30 mouse cellular contexts compared by ENCODE assay signal in genomic region chr6:41054379-41054778, GRCm38 (mm10). TPM values are rescaled to one million over a fixed set of nuclear protein-coding genes. Genes with fewer than 3 reads are reported as not detected.
DNase-seq lines count a peak whose midpoint lies in the region; ATAC-seq lines count a peak whose summit lies in the region.
"Had no signal": no experiment of that assay in that cellular context is flagged by ENCODE, and none has a peak within 500 bp of the region (broad histone marks: within the 10 kb centered on the region; RNA-seq: fewer than 3 reads in every experiment).

No protein-coding gene starts in this region.

- no peak overlapping the region for H3K9ac ChIP-seq in forebrain, embryonic 16.5 days (replicated peaks; ENCODE audit: low read depth, low read length)
- H3K9ac ChIP-seq: embryonic facial prominence, embryonic 13.5 days; embryonic facial prominence, embryonic 15.5 days; forebrain, embryonic 12.5 days; forebrain, postnatal 0 days had no signal

- H3K4me3 ChIP-seq in forebrain, embryonic 16.5 days (replicated peaks; ENCODE audit: low read length) = no peak overlapping the region
- H3K4me3 ChIP-seq: embryonic facial prominence, embryonic 13.5 days; embryonic facial prominence, embryonic 15.5 days; erythroblast, embryonic 14.5 days; forebrain, embryonic 10.5 days; forebrain, embryonic 12.5 days had no signal

- H3K27ac ChIP-seq in forebrain, embryonic 16.5 days (ENCODE audit: low read length) = no peak overlapping the region
- H3K27ac ChIP-seq: embryonic facial prominence, embryonic 13.5 days; embryonic facial prominence, embryonic 15.5 days; forebrain, embryonic 10.5 days; forebrain, embryonic 12.5 days had no signal

- 0 out of 2 replicates have a peak, but pooled peaks have one; percentile 12 for ATAC-seq in common myeloid progenitor, adult 5-6 weeks (replicated peaks; ENCODE audit: low read depth, poor library complexity, severe bottlenecking)
- ATAC-seq in megakaryocyte, adult 5-6 weeks (ENCODE audit: poor library complexity, severe bottlenecking) = peak; percentile 50; the same call in 1 of the 2 replicates
- ATAC-seq in frontal cortex, adult (ENCODE audit: low TSS enrichment) = no peak
- no peak for ATAC-seq in forebrain, embryonic 16.5 days
- ATAC-seq: activated CD4-positive, CD25-positive, alpha-beta regulatory T cell, adult 4 months; CD4-positive, CD25-positive, alpha-beta regulatory T cell, adult 4 months; forebrain, embryonic 14.5 days; forebrain, postnatal 0 days; Patski had no signal

- H3K4me1 ChIP-seq in forebrain, embryonic 16.5 days (replicated peaks; ENCODE audit: control insufficient read depth, insufficient read depth, low read length) = no peaks in the 10 kb centered on the region
- H3K4me1 ChIP-seq: embryonic facial prominence, embryonic 13.5 days; embryonic facial prominence, embryonic 15.5 days; forebrain, embryonic 10.5 days; forebrain, embryonic 12.5 days had no signal

- peak; percentile 51 for DNase-seq in 416B (ENCODE audit: low read depth)
- no peak for DNase-seq in cerebellum, adult 9-11 months
- DNase-seq: adrenal gland, adult 8-10 months; adrenal gland, postnatal 14 days; adrenal gland, postnatal 36 days; B cell, adult 2 months; cerebellum, adult 18-20 months; cerebellum, adult 8-10 months; cerebellum, postnatal 10 days; cerebellum, postnatal 25 days; embryo, embryonic 11 days; forebrain, postnatal 0 days had no signal

- no peaks in the 10 kb centered on the region for H3K27me3 ChIP-seq in forebrain, embryonic 16.5 days (replicated peaks; ENCODE audit: control insufficient read depth, insufficient read depth, low read length)
- H3K27me3 ChIP-seq: CH12.LX; embryonic facial prominence, embryonic 13.5 days; embryonic facial prominence, embryonic 15.5 days; forebrain, embryonic 12.5 days; Patski had no signal

- H3K36me3 ChIP-seq in forebrain, embryonic 16.5 days (ENCODE audit: control insufficient read depth, insufficient read depth) = no peaks in the 10 kb centered on the region
- H3K36me3 ChIP-seq: embryonic facial prominence, embryonic 13.5 days; embryonic facial prominence, embryonic 15.5 days; forebrain, embryonic 10.5 days; forebrain, embryonic 12.5 days; G1E had no signal

- WGBS in forebrain, embryonic 16.5 days = 76% methylated on average over 2 of the region's 2 CpGs

- no peak overlapping the region for H3K4me2 ChIP-seq in forebrain, embryonic 16.5 days (ENCODE audit: low read length)
- H3K4me2 ChIP-seq: embryonic facial prominence, embryonic 13.5 days; embryonic facial prominence, embryonic 15.5 days; forebrain, embryonic 12.5 days had no signal

- H3K9me3 ChIP-seq in forebrain, embryonic 16.5 days (ENCODE audit: control insufficient read depth, low read length) = no peaks in the 10 kb centered on the region
- H3K9me3 ChIP-seq: embryonic facial prominence, embryonic 13.5 days; embryonic facial prominence, embryonic 15.5 days; forebrain, embryonic 10.5 days; forebrain, embryonic 12.5 days; G1E had no signal

RNA-seq across cellular contexts. Expression of gene 2210010C04Rik, which starts 19.1 kb away (rescaled TPM):
- not detected in 2 replicates for total RNA-seq in common myeloid progenitor, adult 5-6 weeks (2017)
- not detected in 2 replicates for total RNA-seq in megakaryocyte, adult 5-6 weeks (2015)
- not detected in 2 replicates for total RNA-seq in megakaryocyte, adult 5-6 weeks (2017)
- polyA plus RNA-seq in forebrain, embryonic 16.5 days (2015; fragmentation: Nextera tagmentation; extraction: Ambion mirVana) = not detected in 2 replicates
- total RNA-seq: adrenal gland, adult 18-20 months; adrenal gland, adult 8-10 months; adrenal gland, postnatal 14 days; adrenal gland, postnatal 36 days; CH12.LX; forebrain, postnatal 0 days; G1E had no signal
- polyA plus RNA-seq: CD4-positive, CD25-positive, alpha-beta regulatory T cell, adult 4 months; embryonic facial prominence, embryonic 11.5 days; embryonic facial prominence, embryonic 13.5 days; embryonic facial prominence, embryonic 15.5 days; erythroblast, embryonic 14.5 days; forebrain, embryonic 10.5 days; forebrain, embryonic 12.5 days; forebrain, embryonic 14.5 days; forebrain, postnatal 0 days; G1E had no signal

RNA-seq across cellular contexts. Expression of gene Gm2663, which starts 55.1 kb away (rescaled TPM):
- not detected in 2 replicates for total RNA-seq in common myeloid progenitor, adult 5-6 weeks (2017)
- total RNA-seq in megakaryocyte, adult 5-6 weeks (2015) = not detected in 2 replicates
- not detected in 2 replicates for total RNA-seq in megakaryocyte, adult 5-6 weeks (2017)
- not detected in 2 replicates for polyA plus RNA-seq in forebrain, embryonic 16.5 days (2015; fragmentation: Nextera tagmentation; extraction: Ambion mirVana)
- total RNA-seq: adrenal gland, adult 18-20 months; adrenal gland, adult 8-10 months; adrenal gland, postnatal 14 days; adrenal gland, postnatal 36 days; CH12.LX; forebrain, postnatal 0 days; G1E had no signal
- polyA plus RNA-seq: activated CD4-positive, CD25-positive, alpha-beta regulatory T cell, adult 4 months; CD4-positive, CD25-positive, alpha-beta regulatory T cell, adult 4 months; embryonic facial prominence, embryonic 11.5 days; embryonic facial prominence, embryonic 13.5 days; embryonic facial prominence, embryonic 15.5 days; erythroblast, embryonic 14.5 days; forebrain, embryonic 10.5 days; forebrain, embryonic 12.5 days; forebrain, embryonic 14.5 days; forebrain, postnatal 0 days; frontal cortex, adult 2 months; G1E; Patski had no signal

Comparison
In these comparisons a context has a peak if more than half of its experiments do, and no peak if none do; other contexts are left out.
1. ATAC-seq: peak in common myeloid progenitor, adult 5-6 weeks (single experiment) and megakaryocyte, adult 5-6 weeks (single experiment); none in frontal cortex, adult (single experiment) and forebrain, embryonic 16.5 days (single experiment).